Mouse (Mus musculus) right cerebral cortex, adult 18-20 months (tissue): ENCODE data around the gene Cpsf6.

Experiments
- DNase-seq: peaks from one replicate; pipeline ENCODE4 v3.0.0; 2022; ENCODE audit warnings: mixed read lengths

Gene Cpsf6

GRCm38 (mm10) chr10:117413562-117414527 lies 34.0 kb upstream of the Cpsf6 start:
- DNase-seq = no peak

DNA sequence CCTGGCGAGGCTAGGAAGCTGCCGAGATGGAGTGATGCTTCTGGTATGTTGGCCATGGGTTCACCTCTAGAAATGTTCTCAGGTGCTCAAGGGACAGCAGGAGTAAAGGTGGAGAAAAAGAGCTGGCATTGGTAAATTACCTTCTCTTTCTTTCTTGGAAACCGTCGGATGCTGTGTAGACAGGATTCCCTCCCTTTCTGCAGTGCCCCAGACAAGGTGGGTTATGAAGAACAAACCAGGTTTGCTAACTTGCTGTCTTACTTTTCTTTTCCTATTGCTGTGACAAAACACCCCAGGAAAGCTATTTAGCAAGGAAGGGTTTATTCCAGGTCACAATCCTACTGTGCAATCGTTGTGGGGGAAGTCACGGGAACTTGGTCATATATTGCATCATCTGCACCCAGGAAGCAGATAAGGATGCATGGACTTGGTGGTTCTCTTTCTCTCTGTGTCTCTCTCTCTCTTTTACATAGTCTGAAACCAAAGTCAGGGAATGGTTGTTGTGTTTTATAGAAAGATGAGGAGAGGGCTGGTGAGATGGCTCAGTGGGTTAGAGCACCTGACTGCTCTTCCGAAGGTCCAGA lies 32.8 kb upstream of the Cpsf6 start:
- no peak for DNase-seq

- no peak for DNase-seq
Observed at GRCm38 (mm10) chr10:117411716-117412473, 32.1 kb upstream of the Cpsf6 start.

DNA sequence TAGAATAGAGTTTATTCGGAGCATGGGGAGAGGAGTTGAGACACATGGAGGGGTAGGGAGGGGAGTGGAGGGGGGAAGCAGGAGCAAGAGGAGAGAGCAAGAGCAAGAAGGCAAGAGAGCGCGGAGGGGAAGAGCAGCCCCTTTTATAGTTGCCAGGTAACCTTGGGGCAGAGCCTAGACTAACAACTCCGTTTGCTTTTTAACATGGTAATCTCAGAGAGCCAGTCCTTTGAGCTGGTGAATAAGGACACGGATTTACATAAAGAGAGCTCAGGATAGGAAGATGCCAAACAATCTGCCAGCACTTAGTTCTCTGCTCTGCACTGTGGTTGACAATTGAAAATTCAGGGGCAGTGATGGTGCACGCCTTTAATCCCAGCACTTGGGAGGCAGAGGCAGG lies 31.3 kb upstream of the Cpsf6 start:
- no peak for DNase-seq

GRCm38 (mm10) chr10:117410481-117411048 lies 30.8 kb upstream of the Cpsf6 start:
- DNase-seq = no peak

DNA sequence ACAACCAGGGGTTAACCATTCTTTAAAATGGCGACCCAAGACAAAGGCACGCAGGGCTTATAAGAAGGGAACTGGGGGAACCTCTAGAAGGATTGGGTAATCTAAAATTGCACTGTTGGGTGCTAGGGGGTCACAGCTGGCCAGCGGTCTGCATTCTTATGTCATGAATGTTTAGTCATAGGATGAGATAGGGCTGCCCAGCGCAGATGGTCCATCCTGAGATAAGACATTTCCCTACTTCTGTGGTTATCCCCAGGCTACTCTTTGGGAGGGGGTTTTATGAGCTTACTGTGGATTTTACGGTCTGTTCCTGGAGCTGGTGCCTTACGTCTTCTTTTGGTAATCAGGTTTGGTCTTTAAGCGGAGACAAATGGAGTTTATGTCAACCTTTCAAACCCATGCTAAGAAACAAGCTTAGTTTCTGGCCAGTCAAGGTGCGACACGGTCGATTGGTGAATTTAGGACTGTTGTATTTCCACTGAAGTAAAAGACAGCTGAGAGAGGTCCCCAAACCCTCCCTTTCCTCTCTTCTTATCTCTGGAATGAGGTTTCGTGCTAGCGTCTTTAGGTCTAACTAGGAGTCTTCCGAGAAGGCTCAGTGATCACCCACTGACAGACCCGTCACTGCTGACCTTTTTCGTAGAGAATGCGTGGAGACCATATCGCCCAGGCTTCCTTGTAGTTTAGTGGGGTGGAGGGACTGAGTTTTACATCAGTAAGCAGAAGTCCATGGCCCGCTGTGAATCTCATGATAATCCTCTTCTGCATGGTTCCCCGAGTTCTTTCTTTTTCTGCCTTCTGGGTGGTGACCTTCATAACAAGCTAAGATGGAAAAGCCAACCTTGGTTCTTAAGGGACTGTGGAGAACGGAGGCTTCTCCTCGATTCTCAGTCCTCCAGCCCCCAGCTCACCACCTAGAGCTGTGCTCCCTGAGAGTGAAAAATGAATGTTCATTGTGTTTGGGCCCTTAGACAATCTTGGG lies 29.8 kb upstream of the Cpsf6 start:
- DNase-seq = no peak

- DNase-seq = no peak
Observed at GRCm38 (mm10) chr10:117408545-117409372, 28.9 kb upstream of the Cpsf6 start.

- no peak for DNase-seq
Observed at GRCm38 (mm10) chr10:117407734-117408288, 28.0 kb upstream of the Cpsf6 start.

- no peak for DNase-seq
Observed at GRCm38 (mm10) chr10:117406843-117407733, 27.3 kb upstream of the Cpsf6 start.

GRCm38 (mm10) chr10:117406283-117406588 lies 26.4 kb upstream of the Cpsf6 start:
- no peak for DNase-seq

DNA sequence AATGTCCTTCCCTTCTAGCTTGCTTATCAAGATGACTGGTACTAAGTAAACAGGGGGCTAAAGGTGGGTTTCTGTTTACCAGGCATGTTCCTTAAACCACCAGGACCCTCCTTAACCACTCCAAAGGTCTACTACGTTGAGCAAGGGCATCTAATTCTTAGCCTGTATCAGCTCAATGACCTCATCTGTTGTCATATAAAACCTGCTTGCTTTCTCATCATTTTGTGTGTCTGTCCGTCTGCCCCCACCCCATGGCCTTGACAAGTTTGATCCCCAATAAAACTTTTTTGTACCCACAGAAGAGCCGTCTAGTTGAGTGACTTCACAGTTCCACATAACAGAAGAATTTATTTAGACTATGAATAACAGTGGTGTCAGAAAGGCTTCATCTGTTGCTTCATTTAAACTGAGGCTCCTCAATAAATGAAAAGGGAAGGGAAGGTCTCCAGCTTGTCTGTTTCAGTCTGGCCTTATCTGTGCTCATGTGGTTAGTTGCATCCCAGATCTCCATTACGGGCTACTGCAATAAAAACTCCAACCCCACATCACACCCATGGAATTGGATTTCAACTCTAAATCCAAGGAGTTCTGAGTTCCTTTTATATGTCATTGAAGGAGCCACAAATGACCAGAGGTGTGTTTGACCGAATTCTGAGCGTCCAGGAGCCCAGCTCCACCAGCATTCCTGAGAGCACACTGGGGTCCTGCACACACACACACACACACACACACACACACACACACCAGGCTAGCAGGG lies 25.9 kb upstream of the Cpsf6 start:
- no peak for DNase-seq

DNA sequence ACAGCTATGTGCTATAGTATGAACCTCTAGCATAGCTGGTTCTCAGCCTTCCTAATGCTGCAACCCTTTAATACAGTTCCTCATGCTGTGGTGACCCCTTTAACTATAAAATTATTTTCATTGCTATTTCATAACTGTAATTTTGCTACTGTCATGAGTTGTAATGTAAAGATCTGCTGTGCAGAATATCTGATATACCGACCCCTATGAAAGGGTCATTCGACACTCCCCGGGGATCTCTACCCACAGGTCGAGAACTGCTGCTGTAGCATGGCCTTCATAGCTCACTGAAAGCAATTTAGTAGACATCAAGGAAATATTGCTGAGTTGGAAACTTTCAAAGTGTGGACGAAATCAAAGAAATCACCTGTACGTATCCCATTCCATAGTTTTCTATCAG lies 24.6 kb upstream of the Cpsf6 start:
- no peak for DNase-seq

- DNase-seq = no peak
Observed at GRCm38 (mm10) chr10:117403344-117403953, 23.6 kb upstream of the Cpsf6 start.

- DNase-seq = no peak
Observed at GRCm38 (mm10) chr10:117402403-117403333, 22.9 kb upstream of the Cpsf6 start.

- DNase-seq = no peak
Observed at GRCm38 (mm10) chr10:117401364-117401763, 21.5 kb upstream of the Cpsf6 start.

DNA sequence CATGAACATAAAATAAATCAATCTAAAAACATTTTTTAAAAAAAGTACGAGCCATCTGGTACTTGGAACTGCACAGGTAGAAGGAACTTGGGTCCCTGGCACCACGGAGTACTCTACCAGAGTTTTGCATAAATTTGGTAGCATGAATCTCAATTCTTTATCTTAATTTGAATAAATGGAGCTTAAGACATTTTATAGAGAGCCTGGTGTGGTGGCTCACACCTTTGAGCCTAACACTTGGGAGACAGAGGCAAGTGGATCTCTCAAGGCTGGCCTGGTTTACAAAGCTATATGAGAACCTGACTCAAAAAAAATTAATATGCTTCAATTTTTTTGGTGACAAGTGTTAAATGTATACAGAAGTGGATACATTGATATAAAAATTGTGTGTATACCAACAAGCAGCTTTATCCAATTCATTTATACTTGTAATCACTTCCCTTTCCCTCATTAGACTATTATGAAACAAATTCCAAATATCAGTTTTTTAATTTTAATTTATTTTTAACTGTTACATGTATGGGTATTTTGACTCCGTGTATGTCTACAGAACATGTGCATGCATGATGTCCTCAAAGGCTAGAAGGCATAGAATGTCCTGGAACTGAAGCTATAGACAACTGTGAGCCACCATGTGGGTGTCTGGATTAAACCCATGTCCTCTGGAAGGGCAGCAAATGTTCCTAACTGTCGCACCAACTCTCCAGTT lies 20.6 kb upstream of the Cpsf6 start:
- no peak for DNase-seq

- DNase-seq = no peak
Observed at GRCm38 (mm10) chr10:117399839-117400238, 20.0 kb upstream of the Cpsf6 start.
